Mouse (Mus musculus) heart, embryonic 14.5 days (tissue): Measurements from ENCODE around the gene Rptor. TPM values are rescaled to one million over a fixed set of nuclear protein-coding genes. Genes with fewer than 3 reads are reported as not detected.
A peak's percentile ranks its signal among the peaks of the same experiment; 100 is the strongest.

Experiments
- ATAC-seq: fragments of 200-750 bp; cut with Nextera tagmentation; 2 replicates; pipeline ENCODE4 v1.8.0; 2017; ENCODE audit warnings: low read depth, moderate TSS enrichment; ENCODE audit not compliant: insufficient number of reproducible peaks, insufficient read depth, low FRiP score
- H3K27ac ChIP-seq, 2 experiments: fragments of 200-500 bp in 1 of 2; fragments of 300-500 bp in 1 of 2; sonication (generic) in 1 of 2; replicated peaks in 1 of 2; 2 replicates each; pipeline ENCODE4 v1.5.1; 2012 to 2014; ENCODE audit warnings: low read depth in 2 of 2, low read length in 2 of 2, control low read depth in 1 of 2, mild to moderate bottlenecking in 1 of 2, mixed read lengths in 1 of 2; ENCODE audit not compliant: control insufficient read depth in 1 of 2, insufficient read depth in 1 of 2
- H3K27me3 ChIP-seq: fragments of 300-500 bp; sonication (generic); 2 replicates; pipeline ENCODE4 v1.6.1; 2014; ENCODE audit warnings: mild to moderate bottlenecking, low read length, control low read depth; ENCODE audit not compliant: control insufficient read depth, insufficient read depth
- H3K36me3 ChIP-seq: fragments of 300-500 bp; sonication (generic); 2 replicates; pipeline ENCODE4 v1.6.1; 2014; ENCODE audit warnings: mild to moderate bottlenecking, control low read depth, low read length, mixed read lengths; ENCODE audit not compliant: control insufficient read depth, insufficient read depth
- H3K4me1 ChIP-seq, 2 experiments: fragments of 200-500 bp in 1 of 2; fragments of 300-500 bp in 1 of 2; sonication (generic) in 1 of 2; 2 replicates each; pipeline ENCODE4 v1.6.1; 2012 to 2014; ENCODE audit warnings: low read length in 2 of 2, control low read depth in 1 of 2, mixed read lengths in 1 of 2; ENCODE audit not compliant: control insufficient read depth in 2 of 2, insufficient read depth in 2 of 2
- H3K4me2 ChIP-seq: fragments of 300-500 bp; sonication (generic); 2 replicates; pipeline ENCODE4 v1.6.1; 2014; ENCODE audit warnings: mild to moderate bottlenecking, low read length
- H3K4me3 ChIP-seq, 2 experiments: fragments of 200-500 bp in 1 of 2; fragments of 300-500 bp in 1 of 2; sonication (generic) in 1 of 2; 2 replicates each; pipeline ENCODE4 v1.5.1; 2012 to 2014; ENCODE audit warnings: low read length in 2 of 2, mild to moderate bottlenecking in 2 of 2, control low read depth in 1 of 2, low read depth in 1 of 2, moderate library complexity in 1 of 2; ENCODE audit not compliant: control insufficient read depth in 1 of 2, insufficient read depth in 1 of 2
- H3K9ac ChIP-seq: fragments of 300-500 bp; sonication (generic); 2 replicates; pipeline ENCODE4 v1.6.1; 2014; ENCODE audit warnings: mild to moderate bottlenecking, low read length
- H3K9me3 ChIP-seq: fragments of 300-500 bp; sonication (generic); 2 replicates; pipeline ENCODE4 v1.6.1; 2016; ENCODE audit warnings: low read length, control low read depth; ENCODE audit not compliant: control insufficient read depth
- WGBS: fragments of 180-500 bp; shearing (Covaris S2); extraction: QIAGEN DNeasy Blood & Tissue Kit; methylation state at CpG from one replicate; pipeline ENCODE4 v1.1.7; 2014; 5-methylcytosine and 5-hydroxymethylcytosine counted together
- polyA plus RNA-seq: library from polyadenylated mRNA; unstranded; fragments of >200 nt; fragmentation: Nextera tagmentation; extraction: Ambion mirVana; gene quantifications from 2 replicates; pipeline ENCODE4 v1.2.1, GENCODE M21; 2014

Gene Rptor
- polyA plus RNA-seq, 1 experiment from 2014 or later, result 11.2 TPM

- H3K27ac ChIP-seq, result no peak overlapping the region
- no peak overlapping the region for H3K9ac ChIP-seq
- no peaks in the 10 kb centered on the region for H3K27me3 ChIP-seq
- H3K4me1 ChIP-seq, result no peaks in the 10 kb centered on the region
- H3K4me2 ChIP-seq, result no peak overlapping the region
- no peaks in the 10 kb centered on the region for H3K9me3 ChIP-seq
- H3K4me3 ChIP-seq, result no peak overlapping the region
- ATAC-seq, result no peak
- WGBS, result 69% methylated on average over 9 of the region's 9 CpGs
- H3K36me3 ChIP-seq, result peaks cover 86% of the 10 kb centered on the region
Measured at GRCm38 (mm10) chr11:119875685-119876084, 273.0 kb downstream of the Rptor start.

- Histone ChIP-seq H3K4me3 (no peak overlapping the region), H3K4me2 (no peak overlapping the region), H3K4me1 (no peaks in the 10 kb centered on the region), H3K36me3 (peaks cover 72% of the 10 kb centered on the region), H3K27ac (no peak overlapping the region), H3K9ac (no peak overlapping the region), H3K27me3 (no peaks in the 10 kb centered on the region), H3K9me3 (no peaks in the 10 kb centered on the region)
- ATAC-seq, result no peak
- WGBS, result 90% methylated on average over 7 of the region's 7 CpGs
Measured at GRCm38 (mm10) chr11:119877124-119877523, 274.4 kb downstream of the Rptor start.

GRCm38 (mm10) chr11:119879573-119879972, 276.9 kb downstream of the Rptor start:
- no peak overlapping the region for H3K27ac ChIP-seq
- peaks cover 10 to 14% of the 10 kb centered on the region in 2 experiments for H3K4me1 ChIP-seq
- 88% methylated on average over 5 of the region's 5 CpGs for WGBS
- no peak overlapping the region for H3K4me3 ChIP-seq
- H3K9me3 ChIP-seq, result no peaks in the 10 kb centered on the region
- H3K4me2 ChIP-seq, result no peak overlapping the region
- H3K36me3 ChIP-seq, result peaks cover 53% of the 10 kb centered on the region
- no peak overlapping the region for H3K9ac ChIP-seq
- H3K27me3 ChIP-seq, result no peaks in the 10 kb centered on the region
- ATAC-seq, result no peak

GRCm38 (mm10) chr11:119883646-119884045, 280.9 kb downstream of the Rptor start:
- no peaks in the 10 kb centered on the region for H3K27me3 ChIP-seq
- 0 out of 2 replicates have a peak overlapping the region, but pooled peaks have one; percentile 11 for H3K9ac ChIP-seq
- H3K4me3 ChIP-seq, result no peak overlapping the region
- peaks cover 49% of the 10 kb centered on the region for H3K36me3 ChIP-seq
- H3K4me1 ChIP-seq, result peaks cover 10 to 14% of the 10 kb centered on the region in 2 experiments
- ATAC-seq, result 0 out of 2 replicates have a peak, but pooled peaks have one; percentile 60
- no peaks in the 10 kb centered on the region for H3K9me3 ChIP-seq
- 11% methylated on average over 2 of the region's 2 CpGs for WGBS
- H3K27ac ChIP-seq, result peak overlapping the region in 1 of 2 experiments; percentile 41; a peak in 1 of 4 replicates
- H3K4me2 ChIP-seq, result no peak overlapping the region

GRCm38 (mm10) chr11:119889966-119890365, 287.3 kb downstream of the Rptor start:
- H3K9me3 ChIP-seq, result no peaks in the 10 kb centered on the region
- no peaks in the 10 kb centered on the region; a peak in 1 of 4 replicates for H3K4me1 ChIP-seq
- no peak overlapping the region for H3K4me3 ChIP-seq
- no peaks in the 10 kb centered on the region for H3K27me3 ChIP-seq
- WGBS, result 87% methylated on average over 3 of the region's 3 CpGs
- H3K27ac ChIP-seq, result no peak overlapping the region
- no peak for ATAC-seq
- no peak overlapping the region for H3K4me2 ChIP-seq
- H3K9ac ChIP-seq, result no peak overlapping the region
- H3K36me3 ChIP-seq, result peaks cover 86% of the 10 kb centered on the region

GRCm38 (mm10) chr11:119891601-119892215, 289.0 kb downstream of the Rptor start:
- Histone ChIP-seq H3K4me1 (no peaks in the 10 kb centered on the region), H3K9me3 (no peaks in the 10 kb centered on the region), H3K4me2 (no peak overlapping the region), H3K9ac (no peak overlapping the region), H3K4me3 (no peak overlapping the region), H3K27ac (no peak overlapping the region), H3K36me3 (peaks cover 83% of the 10 kb centered on the region), H3K27me3 (no peaks in the 10 kb centered on the region)
- 80% methylated on average over 7 of the region's 7 CpGs for WGBS
- no peak for ATAC-seq

GRCm38 (mm10) chr11:119893667-119894236, 291.0 kb downstream of the Rptor start:
- ATAC-seq, result no peak
- Histone ChIP-seq H3K27me3 (no peaks in the 10 kb centered on the region), H3K4me1 (no peaks in the 10 kb centered on the region), H3K27ac (no peak overlapping the region), H3K36me3 (peaks cover 85% of the 10 kb centered on the region), H3K9me3 (no peaks in the 10 kb centered on the region), H3K9ac (no peak overlapping the region), H3K4me2 (no peak overlapping the region), H3K4me3 (no peak overlapping the region)
- 78% methylated on average over 10 of the region's 10 CpGs for WGBS
